In genomic region chr8:116978052-116978451, GRCm38 (mm10) we compare ENCODE assay signal across 8 mouse cellular contexts. TPM values are rescaled to one million over a fixed set of nuclear protein-coding genes. Genes with fewer than 3 reads are reported as not detected.
DNase-seq lines count a peak whose midpoint lies in the region; ATAC-seq and TF ChIP-seq lines count a peak whose summit lies in the region.

No protein-coding gene starts in this region.

- no peak for TF ChIP-seq CTCF in G1E (IDR thresholded peaks at IDR 0.05; ENCODE audit: low read depth, low read length)
- TF ChIP-seq CTCF in forebrain, postnatal 0 days (IDR thresholded peaks at IDR 0.05; ENCODE audit: low read depth), result no peak
- TF ChIP-seq CTCF in liver, postnatal 0 days (IDR thresholded peaks at IDR 0.05; ENCODE audit: low read depth), result no peak

- peak overlapping the region; percentile 84 for H3K4me3 ChIP-seq in heart, embryonic 10.5 days
- peak overlapping the region; percentile 82 for H3K4me3 ChIP-seq in G1E (ENCODE audit: low read depth, low read length)
- H3K4me3 ChIP-seq in forebrain, postnatal 0 days (ENCODE audit: low read depth, low read length), result peak overlapping the region; percentile 75
- peak overlapping the region; percentile 70 for H3K4me3 ChIP-seq in liver, postnatal 0 days (ENCODE audit: low read depth, low read length)

- H3K27ac ChIP-seq in heart, embryonic 10.5 days, result peak overlapping the region; percentile 63; the same call in 1 of the 2 replicates
- no peak overlapping the region; the same call in 1 of the 2 replicates for H3K27ac ChIP-seq in forebrain, postnatal 0 days (ENCODE audit: low read depth, low read length)
- H3K27ac ChIP-seq in liver, postnatal 0 days (ENCODE audit: low read depth), result no peak overlapping the region

- no peaks in the 10 kb centered on the region for H3K9me3 ChIP-seq in heart, embryonic 10.5 days
- no peaks in the 10 kb centered on the region for H3K9me3 ChIP-seq in G1E (replicated peaks)
- no peaks in the 10 kb centered on the region for H3K9me3 ChIP-seq in forebrain, postnatal 0 days (ENCODE audit: low read length)
- H3K9me3 ChIP-seq in liver, postnatal 0 days (ENCODE audit: low read length), result no peaks in the 10 kb centered on the region

- no peak for DNase-seq in heart, embryonic 10.5 days (ENCODE audit: low spot score)
- no peak for DNase-seq in heart, adult 18-20 months
- no peak for DNase-seq in G1E (ENCODE audit: low spot score)
- DNase-seq in forebrain, postnatal 0 days, result peak; percentile 37
- DNase-seq in liver, postnatal 0 days, result no peak
- no peak for DNase-seq in Muller cell, postnatal 12 days (ENCODE audit: inconsistent ontology term)
- no peak for DNase-seq in adrenal gland, postnatal 14 days
- no peak for DNase-seq in left cerebral cortex, adult 11 months (ENCODE audit: low spot score)

- no peak for TF ChIP-seq EP300 in liver, postnatal 0 days (IDR thresholded peaks at IDR 0.05; ENCODE audit: low read depth)

- 36% methylated on average over 8 of the region's 8 CpGs for WGBS in heart, embryonic 10.5 days
- WGBS in forebrain, postnatal 0 days, result 24% methylated on average over 8 of the region's 8 CpGs
- 29% methylated on average over 8 of the region's 8 CpGs for WGBS in liver, postnatal 0 days (ENCODE audit: insufficient replicate concordance)

- no peaks in the 10 kb centered on the region for H3K27me3 ChIP-seq in heart, embryonic 10.5 days (ENCODE audit: insufficient read depth, poor library complexity, severe bottlenecking)
- H3K27me3 ChIP-seq in G1E (ENCODE audit: insufficient read depth, low read length), result peaks cover 12% of the 10 kb centered on the region
- no peaks in the 10 kb centered on the region for H3K27me3 ChIP-seq in forebrain, postnatal 0 days (ENCODE audit: insufficient read depth, low read length)
- no peaks in the 10 kb centered on the region for H3K27me3 ChIP-seq in liver, postnatal 0 days (ENCODE audit: insufficient read depth, low read length)

- ATAC-seq in G1E (ENCODE audit: extremely low read depth, insufficient number of reproducible peaks, low FRiP score, poor library complexity, severe bottlenecking), result no peak
- ATAC-seq in forebrain, postnatal 0 days, result no peak
- no peak for ATAC-seq in liver, postnatal 0 days

- peaks cover 13% of the 10 kb centered on the region for H3K36me3 ChIP-seq in heart, embryonic 10.5 days
- H3K36me3 ChIP-seq in G1E (replicated peaks), result peaks cover 18% of the 10 kb centered on the region
- H3K36me3 ChIP-seq in forebrain, postnatal 0 days (ENCODE audit: insufficient read depth), result no peaks in the 10 kb centered on the region
- no peaks in the 10 kb centered on the region for H3K36me3 ChIP-seq in liver, postnatal 0 days (replicated peaks; ENCODE audit: insufficient read depth, low read length)

- H3K4me1 ChIP-seq in heart, embryonic 10.5 days, result peaks cover 9% of the 10 kb centered on the region
- peaks cover 25% of the 10 kb centered on the region for H3K4me1 ChIP-seq in G1E (ENCODE audit: insufficient read depth, low read depth, low read length)
- 0 out of 2 replicates have a peak, but pooled peaks cover 2% of the 10 kb centered on the region for H3K4me1 ChIP-seq in forebrain, postnatal 0 days (ENCODE audit: insufficient read depth)
- peaks cover 13% of the 10 kb centered on the region for H3K4me1 ChIP-seq in liver, postnatal 0 days (ENCODE audit: insufficient read depth)

- H3K4me2 ChIP-seq in forebrain, postnatal 0 days (ENCODE audit: low read depth), result peak overlapping the region; percentile 74
- peak overlapping the region; percentile 72 for H3K4me2 ChIP-seq in liver, postnatal 0 days (ENCODE audit: low read depth, low read length)

- H3K9ac ChIP-seq in forebrain, postnatal 0 days, result peak overlapping the region; percentile 50
- peak overlapping the region; percentile 52 for H3K9ac ChIP-seq in liver, postnatal 0 days (replicated peaks)

RNA-seq across cellular contexts. Expression of gene 1700030J22Rik, which starts 0.7 kb away (rescaled TPM):
- polyA plus RNA-seq in heart, embryonic 10.5 days (2016; fragmentation: Nextera tagmentation; extraction: Ambion mirVana), result 0.74 and 1.3 TPM in 2 replicates
- under 1 TPM; 0.42 to 0.49 TPM for total RNA-seq in heart, adult 18-20 months (2021)
- 0.24 and 1.1 TPM in 2 replicates for total RNA-seq in G1E (2014; fragmentation: Nextera tagmentation)
- 0.44 and 0.52 TPM in 2 replicates for total RNA-seq in G1E (2017)
- polyA plus RNA-seq in G1E (2012), result 1.6 and 1.7 TPM in 2 replicates
- total RNA-seq in forebrain, postnatal 0 days (2014; rRNA removed), result 7.8 and 7.9 TPM in 2 replicates
- polyA plus RNA-seq in forebrain, postnatal 0 days (2015; fragmentation: Nextera tagmentation; extraction: Ambion mirVana), result 4.3 and 6.5 TPM in 2 replicates
- polyA plus RNA-seq in liver, postnatal 0 days (2015; fragmentation: Nextera tagmentation; extraction: Ambion mirVana), result 0.33 TPM in 2 replicates
- total RNA-seq in adrenal gland, postnatal 14 days (2021), result 1.0 and 1.3 TPM in 2 replicates

RNA-seq across cellular contexts. Expression of gene Gcsh, which starts 15.3 kb away (rescaled TPM):
- polyA plus RNA-seq in heart, embryonic 10.5 days (2016; fragmentation: Nextera tagmentation; extraction: Ambion mirVana), result 106 and 140 TPM in 2 replicates
- 10 to 100 TPM; 62.1 to 63.3 TPM for total RNA-seq in heart, adult 18-20 months (2021)
- total RNA-seq in G1E (2014; fragmentation: Nextera tagmentation), result 20.2 and 24.1 TPM in 2 replicates
- 45.7 and 50.3 TPM in 2 replicates for total RNA-seq in G1E (2017)
- polyA plus RNA-seq in G1E (2012), result 9.2 and 9.3 TPM in 2 replicates
- 50.2 and 58.5 TPM in 2 replicates for total RNA-seq in forebrain, postnatal 0 days (2014; rRNA removed)
- polyA plus RNA-seq in forebrain, postnatal 0 days (2015; fragmentation: Nextera tagmentation; extraction: Ambion mirVana), result 87.0 and 92.0 TPM in 2 replicates
- polyA plus RNA-seq in liver, postnatal 0 days (2015; fragmentation: Nextera tagmentation; extraction: Ambion mirVana), result 144 and 149 TPM in 2 replicates
- total RNA-seq in adrenal gland, postnatal 14 days (2021), result 138 and 149 TPM in 2 replicates

RNA-seq across cellular contexts. Expression of gene Atmin, which starts 34.9 kb away (rescaled TPM):
- polyA plus RNA-seq in heart, embryonic 10.5 days (2016; fragmentation: Nextera tagmentation; extraction: Ambion mirVana), result 8.6 and 11.2 TPM in 2 replicates
- 10 to 100 TPM; 15.5 to 16.2 TPM for total RNA-seq in heart, adult 18-20 months (2021)
- total RNA-seq in G1E (2014; fragmentation: Nextera tagmentation), result 39.1 and 40.2 TPM in 2 replicates
- total RNA-seq in G1E (2017), result 18.2 and 18.4 TPM in 2 replicates
- polyA plus RNA-seq in G1E (2012), result 9.8 and 13.7 TPM in 2 replicates
- total RNA-seq in forebrain, postnatal 0 days (2014; rRNA removed), result 24.9 and 39.4 TPM in 2 replicates
- polyA plus RNA-seq in forebrain, postnatal 0 days (2015; fragmentation: Nextera tagmentation; extraction: Ambion mirVana), result 15.1 and 18.8 TPM in 2 replicates
- polyA plus RNA-seq in liver, postnatal 0 days (2015; fragmentation: Nextera tagmentation; extraction: Ambion mirVana), result 2.9 and 3.1 TPM in 2 replicates
- 17.7 and 20.2 TPM in 2 replicates for total RNA-seq in adrenal gland, postnatal 14 days (2021)

RNA-seq across cellular contexts. Expression of gene Cenpn, which starts 56.5 kb away (rescaled TPM):
- 36.9 and 45.5 TPM in 2 replicates for polyA plus RNA-seq in heart, embryonic 10.5 days (2016; fragmentation: Nextera tagmentation; extraction: Ambion mirVana)
- total RNA-seq in heart, adult 18-20 months (2021), result under 1 TPM; 0.25 to 0.69 TPM
- 69.8 and 89.7 TPM in 2 replicates for total RNA-seq in G1E (2014; fragmentation: Nextera tagmentation)
- total RNA-seq in G1E (2017), result 49.2 and 51.8 TPM in 2 replicates
- polyA plus RNA-seq in G1E (2012), result 4.9 and 11.2 TPM in 2 replicates
- 3.6 and 5.2 TPM in 2 replicates for total RNA-seq in forebrain, postnatal 0 days (2014; rRNA removed)
- 4.7 and 5.9 TPM in 2 replicates for polyA plus RNA-seq in forebrain, postnatal 0 days (2015; fragmentation: Nextera tagmentation; extraction: Ambion mirVana)
- 10.6 and 11.8 TPM in 2 replicates for polyA plus RNA-seq in liver, postnatal 0 days (2015; fragmentation: Nextera tagmentation; extraction: Ambion mirVana)
- total RNA-seq in adrenal gland, postnatal 14 days (2021), result 6.5 and 6.9 TPM in 2 replicates

RNA-seq across cellular contexts. Expression of gene Cmc2, which starts 56.8 kb away (rescaled TPM):
- polyA plus RNA-seq in heart, embryonic 10.5 days (2016; fragmentation: Nextera tagmentation; extraction: Ambion mirVana), result 82.0 and 104 TPM in 2 replicates
- total RNA-seq in heart, adult 18-20 months (2021), result 10 to 100 TPM; 70.9 to 92.4 TPM
- total RNA-seq in G1E (2014; fragmentation: Nextera tagmentation) (11.1 and 17.0 TPM in 2 replicates), G1E (2017) (81.3 and 123 TPM in 2 replicates)
- 33.9 and 39.7 TPM in 2 replicates for polyA plus RNA-seq in G1E (2012)
- 6.9 and 9.5 TPM in 2 replicates for total RNA-seq in forebrain, postnatal 0 days (2014; rRNA removed)
- polyA plus RNA-seq in forebrain, postnatal 0 days (2015; fragmentation: Nextera tagmentation; extraction: Ambion mirVana), result 26.8 and 27.9 TPM in 2 replicates
- 47.3 and 51.9 TPM in 2 replicates for polyA plus RNA-seq in liver, postnatal 0 days (2015; fragmentation: Nextera tagmentation; extraction: Ambion mirVana)
- 45.4 and 50.7 TPM in 2 replicates for total RNA-seq in adrenal gland, postnatal 14 days (2021)
